Mouse (Mus musculus) heart, embryonic 14.5 days (tissue): ENCODE results near the gene Trex1. TPM values are rescaled to one million over a fixed set of nuclear protein-coding genes. Genes with fewer than 3 reads are reported as not detected.

Experiments
- ATAC-seq: fragments of 200-750 bp; cut with Nextera tagmentation; 2 replicates; pipeline ENCODE4 v1.8.0; 2017; ENCODE audit warnings: low read depth, moderate TSS enrichment; ENCODE audit not compliant: insufficient number of reproducible peaks, insufficient read depth, low FRiP score
- H3K27ac ChIP-seq, 2 experiments: fragments of 200-500 bp in 1 of 2; fragments of 300-500 bp in 1 of 2; sonication (generic) in 1 of 2; replicated peaks in 1 of 2; 2 replicates each; pipeline ENCODE4 v1.5.1; 2012 to 2014; ENCODE audit warnings: low read depth in 2 of 2, low read length in 2 of 2, control low read depth in 1 of 2, mild to moderate bottlenecking in 1 of 2, mixed read lengths in 1 of 2; ENCODE audit not compliant: control insufficient read depth in 1 of 2, insufficient read depth in 1 of 2
- H3K27me3 ChIP-seq: fragments of 300-500 bp; sonication (generic); 2 replicates; pipeline ENCODE4 v1.6.1; 2014; ENCODE audit warnings: mild to moderate bottlenecking, low read length, control low read depth; ENCODE audit not compliant: control insufficient read depth, insufficient read depth
- H3K36me3 ChIP-seq: fragments of 300-500 bp; sonication (generic); 2 replicates; pipeline ENCODE4 v1.6.1; 2014; ENCODE audit warnings: mild to moderate bottlenecking, control low read depth, low read length, mixed read lengths; ENCODE audit not compliant: control insufficient read depth, insufficient read depth
- H3K4me1 ChIP-seq, 2 experiments: fragments of 200-500 bp in 1 of 2; fragments of 300-500 bp in 1 of 2; sonication (generic) in 1 of 2; 2 replicates each; pipeline ENCODE4 v1.6.1; 2012 to 2014; ENCODE audit warnings: low read length in 2 of 2, control low read depth in 1 of 2, mixed read lengths in 1 of 2; ENCODE audit not compliant: control insufficient read depth in 2 of 2, insufficient read depth in 2 of 2
- H3K4me2 ChIP-seq: fragments of 300-500 bp; sonication (generic); 2 replicates; pipeline ENCODE4 v1.6.1; 2014; ENCODE audit warnings: mild to moderate bottlenecking, low read length
- H3K4me3 ChIP-seq, 2 experiments: fragments of 200-500 bp in 1 of 2; fragments of 300-500 bp in 1 of 2; sonication (generic) in 1 of 2; 2 replicates each; pipeline ENCODE4 v1.5.1; 2012 to 2014; ENCODE audit warnings: low read length in 2 of 2, mild to moderate bottlenecking in 2 of 2, control low read depth in 1 of 2, low read depth in 1 of 2, moderate library complexity in 1 of 2; ENCODE audit not compliant: control insufficient read depth in 1 of 2, insufficient read depth in 1 of 2
- H3K9ac ChIP-seq: fragments of 300-500 bp; sonication (generic); 2 replicates; pipeline ENCODE4 v1.6.1; 2014; ENCODE audit warnings: mild to moderate bottlenecking, low read length
- H3K9me3 ChIP-seq: fragments of 300-500 bp; sonication (generic); 2 replicates; pipeline ENCODE4 v1.6.1; 2016; ENCODE audit warnings: low read length, control low read depth; ENCODE audit not compliant: control insufficient read depth
- WGBS: fragments of 180-500 bp; shearing (Covaris S2); extraction: QIAGEN DNeasy Blood & Tissue Kit; methylation state at CpG from one replicate; pipeline ENCODE4 v1.1.7; 2014; 5-methylcytosine and 5-hydroxymethylcytosine counted together
- polyA plus RNA-seq: library from polyadenylated mRNA; unstranded; fragments of >200 nt; fragmentation: Nextera tagmentation; extraction: Ambion mirVana; gene quantifications from 2 replicates; pipeline ENCODE4 v1.2.1, GENCODE M21; 2014

Gene Trex1
- polyA plus RNA-seq, 1 experiment from 2014 or later: 8.1 TPM

DNA sequence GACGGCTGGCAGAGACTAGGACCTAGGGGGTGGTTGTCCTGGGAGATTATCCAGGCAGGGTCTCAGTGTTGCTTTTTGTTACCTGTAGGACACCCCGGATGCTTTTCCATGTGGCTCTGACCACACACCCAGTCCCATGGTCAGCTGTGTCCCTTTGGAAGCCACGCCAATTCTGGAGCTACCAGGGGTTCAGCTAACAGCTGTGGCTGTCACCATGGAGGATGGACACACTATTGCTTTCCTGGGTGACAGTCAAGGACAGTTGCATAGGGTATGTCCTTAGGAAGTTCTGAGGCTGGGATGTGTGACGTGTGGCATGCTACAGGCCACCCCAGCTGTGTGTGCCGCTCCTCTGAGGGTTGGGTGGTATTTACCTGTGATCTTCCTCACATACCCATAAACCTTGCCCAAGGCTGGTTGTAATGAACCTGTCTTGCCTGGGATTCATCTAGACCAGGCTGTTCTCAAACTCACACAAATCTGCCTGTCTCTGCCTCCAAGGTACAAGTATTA, 42.5 kb upstream of the Trex1 start:
- Histone ChIP-seq H3K9me3 (no peaks in the 10 kb centered on the region), H3K36me3 (peaks cover 70% of the 10 kb centered on the region), H3K4me1 (peaks cover 42 to 57% of the 10 kb centered on the region in 2 experiments), H3K9ac (no peak overlapping the region), H3K27me3 (no peaks in the 10 kb centered on the region), H3K27ac (no peak overlapping the region), H3K4me3 (no peak overlapping the region), H3K4me2 (no peak overlapping the region)
- ATAC-seq: no peak
- WGBS: 85% methylated on average over 5 of the region's 5 CpGs

DNA sequence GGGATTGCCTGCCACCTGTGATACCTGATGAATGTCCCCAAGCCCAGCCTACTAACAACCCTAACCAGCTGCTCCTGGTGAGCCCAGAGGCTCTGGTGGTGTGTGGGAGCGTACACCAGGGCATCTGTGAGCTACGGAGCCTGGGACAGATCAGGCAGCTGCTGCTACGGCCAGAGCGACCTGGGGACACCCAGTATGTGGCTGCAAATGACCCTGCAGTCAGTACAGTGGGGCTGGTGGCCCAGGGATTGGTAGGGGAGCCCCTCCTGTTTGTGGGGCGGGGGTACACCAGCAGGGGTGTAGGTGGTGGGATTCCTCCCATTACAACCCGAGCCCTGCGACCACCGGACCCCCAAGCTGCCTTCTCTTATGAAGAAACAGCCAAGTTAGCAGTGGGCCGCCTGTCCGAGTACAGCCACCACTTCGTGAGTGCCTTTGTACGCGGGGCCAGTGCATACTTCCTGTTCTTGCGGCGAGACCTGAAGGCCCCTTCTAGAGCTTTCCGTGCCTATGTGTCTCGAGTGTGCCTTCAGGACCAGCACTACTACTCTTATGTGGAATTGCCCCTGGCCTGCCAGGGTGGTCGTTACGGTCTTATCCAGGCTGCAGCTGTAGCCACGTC, 40.9 kb upstream of the Trex1 start:
- peaks cover 54% of the 10 kb centered on the region for H3K36me3 ChIP-seq
- no peak overlapping the region for H3K4me3 ChIP-seq
- H3K9ac ChIP-seq: no peak overlapping the region; the same call in 1 of the 2 replicates
- H3K4me1 ChIP-seq: peaks cover 52 to 65% of the 10 kb centered on the region in 2 experiments
- no peaks in the 10 kb centered on the region for H3K27me3 ChIP-seq
- no peaks in the 10 kb centered on the region for H3K9me3 ChIP-seq
- WGBS: 87% methylated on average over 20 of the region's 20 CpGs
- H3K4me2 ChIP-seq: no peak overlapping the region
- H3K27ac ChIP-seq: no peak overlapping the region
- ATAC-seq: no peak

DNA sequence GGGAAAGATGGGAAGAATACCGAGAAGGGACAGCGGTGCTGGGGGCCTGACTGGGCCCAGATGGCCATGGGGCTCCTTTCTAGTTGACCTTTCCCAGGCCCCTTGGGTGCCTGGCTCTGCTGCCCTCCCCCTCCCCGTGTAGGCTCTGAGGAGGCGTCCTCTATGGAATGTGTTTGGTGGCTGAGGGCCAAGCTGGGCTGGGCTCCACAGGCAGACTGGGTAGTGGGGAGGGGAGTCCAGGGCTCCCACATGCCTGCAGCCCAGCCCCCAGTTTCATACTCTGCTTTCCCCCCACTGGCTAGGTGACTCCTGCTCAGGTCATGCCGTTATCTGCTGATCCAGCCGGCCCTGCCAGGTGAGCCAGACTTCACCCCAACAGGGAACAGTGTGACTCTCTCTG, 39.4 kb upstream of the Trex1 start:
- peak overlapping the region; percentile 96 for H3K9ac ChIP-seq
- 16% methylated on average over 5 of the region's 6 CpGs for WGBS
- peaks cover 49 to 64% of the 10 kb centered on the region in 2 experiments for H3K4me1 ChIP-seq

DNA sequence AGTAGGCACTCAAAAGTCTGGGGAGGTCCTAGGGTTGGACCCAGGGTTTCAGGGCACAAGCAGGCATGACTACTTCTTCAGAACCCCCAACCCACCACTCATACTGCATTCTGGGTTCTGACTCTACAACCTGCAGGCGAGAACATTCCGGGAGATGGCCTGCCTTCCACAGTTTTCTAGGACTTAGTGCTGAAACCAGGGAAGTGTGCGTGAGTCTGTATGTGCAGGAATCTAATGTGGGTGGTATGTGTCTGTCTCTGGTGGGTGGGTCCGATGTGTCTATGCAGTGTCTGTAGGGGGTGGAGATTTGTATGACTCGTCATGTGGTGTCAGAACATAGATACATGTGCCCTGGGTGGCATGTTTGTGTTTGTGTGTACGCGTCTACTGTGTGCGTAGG, 38.8 kb upstream of the Trex1 start:
- H3K4me1 ChIP-seq: peaks cover 52 to 70% of the 10 kb centered on the region in 2 experiments
- peak overlapping the region; percentile 90 for H3K4me2 ChIP-seq
- WGBS: 73% methylated on average over 8 of the region's 8 CpGs
- H3K9ac ChIP-seq: peak overlapping the region; percentile 96
- peaks cover 34% of the 10 kb centered on the region for H3K36me3 ChIP-seq
- H3K27me3 ChIP-seq: no peaks in the 10 kb centered on the region
- no peak for ATAC-seq
- peak overlapping the region; percentile 72 to 98 for H3K27ac ChIP-seq
- H3K4me3 ChIP-seq: peak overlapping the region in 1 of 2 experiments; percentile 17; a peak in 2 of 4 replicates
- H3K9me3 ChIP-seq: no peaks in the 10 kb centered on the region

More for the DNA sequence above, 39.4 kb upstream of the Trex1 start:
- H3K4me2 ChIP-seq: peak overlapping the region; percentile 90
- ATAC-seq: peak; percentile 72
- peak overlapping the region; percentile 17 to 19 for H3K4me3 ChIP-seq
- no peaks in the 10 kb centered on the region for H3K27me3 ChIP-seq
- peak overlapping the region; percentile 86 to 98 for H3K27ac ChIP-seq
- peaks cover 40% of the 10 kb centered on the region for H3K36me3 ChIP-seq
- H3K9me3 ChIP-seq: no peaks in the 10 kb centered on the region

DNA sequence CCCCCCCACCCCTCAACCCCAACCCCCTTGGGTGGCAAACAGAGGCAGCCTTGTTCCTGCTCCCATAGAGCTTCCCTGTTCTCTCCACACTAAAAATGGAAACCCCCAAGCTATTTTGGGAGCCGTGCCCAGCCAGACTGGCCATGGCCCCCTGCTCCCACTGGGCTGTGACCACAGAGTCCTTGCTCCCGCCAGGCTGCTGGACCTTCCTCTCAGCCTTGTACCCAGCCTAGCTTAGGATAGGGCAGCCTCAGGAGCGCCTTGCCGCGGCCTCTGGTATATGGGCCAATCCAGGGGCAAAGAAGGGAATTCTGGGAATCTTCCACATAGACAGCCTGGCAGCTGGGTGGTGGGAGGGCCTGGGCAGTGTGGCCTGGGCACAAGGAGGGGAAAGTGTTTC, 38.3 kb upstream of the Trex1 start:
- Histone ChIP-seq H3K27ac (peak overlapping the region; percentile 72 to 98), H3K4me3 (peak overlapping the region in 1 of 2 experiments; percentile 74; a peak in 2 of 4 replicates), H3K4me2 (peak overlapping the region; percentile 90), H3K9me3 (no peaks in the 10 kb centered on the region), H3K36me3 (peaks cover 28% of the 10 kb centered on the region), H3K9ac (peak overlapping the region; percentile 96), H3K27me3 (no peaks in the 10 kb centered on the region), H3K4me1 (peaks cover 52 to 67% of the 10 kb centered on the region in 2 experiments)
- 35% methylated on average over 5 of the region's 5 CpGs for WGBS
- 0 out of 2 replicates have a peak, but pooled peaks have one; percentile 3 for ATAC-seq

DNA sequence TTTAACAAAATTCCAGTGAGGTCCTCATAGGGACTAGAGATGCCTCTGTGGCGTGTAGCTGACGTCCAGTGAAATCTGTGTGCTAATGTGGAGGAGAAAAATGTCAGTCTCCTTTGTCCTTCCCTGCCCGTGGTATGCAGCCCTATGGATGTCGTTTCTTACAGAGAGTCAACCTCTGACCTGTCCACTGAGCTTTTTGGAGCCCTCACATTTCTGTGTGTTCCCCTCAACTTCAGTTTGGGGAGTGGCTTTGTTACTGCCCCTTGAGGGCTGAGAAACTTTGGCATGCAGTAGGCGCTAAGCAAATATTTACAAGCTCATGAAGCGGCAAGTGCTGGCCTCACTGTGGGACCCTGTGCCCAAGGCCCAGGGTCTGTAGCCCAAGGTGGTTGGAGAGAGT, 37.8 kb upstream of the Trex1 start:
- H3K27ac ChIP-seq: peak overlapping the region; percentile 96 to 98
- H3K36me3 ChIP-seq: peaks cover 27% of the 10 kb centered on the region
- no peaks in the 10 kb centered on the region for H3K27me3 ChIP-seq
- H3K4me1 ChIP-seq: peaks cover 52 to 62% of the 10 kb centered on the region in 2 experiments
- no peak for ATAC-seq
- H3K4me2 ChIP-seq: peak overlapping the region; percentile 90
- WGBS: 28% methylated on average over 6 of the region's 6 CpGs
- peak overlapping the region; percentile 74 to 79; a peak in 3 of 4 replicates for H3K4me3 ChIP-seq
- peak overlapping the region; percentile 96 for H3K9ac ChIP-seq
- H3K9me3 ChIP-seq: no peaks in the 10 kb centered on the region

DNA sequence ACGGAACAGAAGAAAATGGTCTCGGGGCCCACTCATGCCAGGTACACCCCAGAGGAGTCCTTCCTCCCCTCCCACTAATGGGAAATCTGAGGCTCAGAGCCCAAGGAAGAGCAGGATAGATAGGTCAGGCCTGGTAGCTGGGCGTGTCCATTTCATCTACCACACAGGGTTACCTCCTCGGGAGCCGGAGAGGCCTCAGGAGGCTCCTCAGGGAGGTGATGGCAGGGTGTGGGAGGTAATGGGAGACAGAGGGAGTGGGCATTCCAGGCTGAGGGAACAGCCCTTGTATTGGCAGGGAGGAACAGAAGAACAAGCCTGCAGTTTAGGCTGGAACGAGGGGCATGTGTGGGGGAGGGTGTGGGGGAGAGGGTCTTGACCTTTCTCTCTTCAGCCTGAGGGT, 37.3 kb upstream of the Trex1 start:
- ATAC-seq: no peak
- H3K4me1 ChIP-seq: peaks cover 52 to 62% of the 10 kb centered on the region in 2 experiments
- WGBS: 43% methylated on average over 6 of the region's 6 CpGs
- peak overlapping the region; percentile 74 to 79 for H3K4me3 ChIP-seq
- H3K9ac ChIP-seq: peak overlapping the region; percentile 96
- H3K36me3 ChIP-seq: peaks cover 27% of the 10 kb centered on the region
- H3K9me3 ChIP-seq: no peaks in the 10 kb centered on the region
- peak overlapping the region; percentile 96 to 98 for H3K27ac ChIP-seq
- H3K27me3 ChIP-seq: no peaks in the 10 kb centered on the region
- H3K4me2 ChIP-seq: peak overlapping the region; percentile 90
